Mouse (Mus musculus): ENCODE data around the gene Gm13283. TPM values are rescaled to one million over a fixed set of nuclear protein-coding genes. Genes with fewer than 3 reads are reported as not detected.
"Not testable (repeated sequence)": the region's sequence is repeated elsewhere in the genome, so short reads cannot be mapped to it uniquely, and the experiment has no call there.

Gm13283 gene
- polyA plus RNA-seq, 1 experiment from 2014 or later, result not detected

DNA sequence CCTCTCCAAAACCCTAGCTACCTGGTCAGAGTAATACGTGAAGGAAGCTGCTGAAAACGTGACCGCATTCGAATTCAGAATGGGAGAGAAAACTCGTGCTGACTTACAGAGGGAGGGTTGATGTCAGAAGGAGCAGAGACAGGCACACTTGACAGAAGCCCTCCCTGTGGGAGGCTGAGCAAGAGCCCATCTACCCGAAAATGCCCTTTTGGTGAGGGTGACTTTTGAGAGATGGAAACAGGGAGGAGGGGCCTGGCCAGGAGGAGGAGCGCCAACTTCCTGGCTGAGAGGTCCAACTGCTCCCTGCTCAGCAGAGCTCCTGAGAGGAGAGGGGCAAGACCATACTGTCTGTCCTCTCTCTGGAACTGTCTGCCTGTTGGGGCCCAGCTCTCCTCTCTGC lies 39.4 kb downstream of the Gm13283 start, which contains the start of gene Gm13285:
Gene Gm13285 (plus strand): TSS at position 301 of the 400 bp plus-strand sequence.
- H3K27me3 ChIP-seq (ENCODE audit: control insufficient read depth, insufficient read depth, low read length); H3K4me2 ChIP-seq (replicated peaks; ENCODE audit: low read depth, low read length); H3K36me3 ChIP-seq (ENCODE audit: control insufficient read depth, insufficient read depth, low read length); H3K27ac ChIP-seq (ENCODE audit: low read length); H3K9ac ChIP-seq (replicated peaks; ENCODE audit: low read depth, low read length); ATAC-seq (ENCODE audit: insufficient number of reproducible peaks, insufficient read depth, low FRiP score, low read depth); H3K4me3 ChIP-seq (ENCODE audit: low read depth, low read length); H3K9me3 ChIP-seq (ENCODE audit: control insufficient read depth, low read depth, low read length); H3K4me1 ChIP-seq (ENCODE audit: control insufficient read depth, insufficient read depth, low read length): not testable (repeated sequence)
- WGBS, result 25% methylated on average over 1 of the region's 7 CpGs

DNA sequence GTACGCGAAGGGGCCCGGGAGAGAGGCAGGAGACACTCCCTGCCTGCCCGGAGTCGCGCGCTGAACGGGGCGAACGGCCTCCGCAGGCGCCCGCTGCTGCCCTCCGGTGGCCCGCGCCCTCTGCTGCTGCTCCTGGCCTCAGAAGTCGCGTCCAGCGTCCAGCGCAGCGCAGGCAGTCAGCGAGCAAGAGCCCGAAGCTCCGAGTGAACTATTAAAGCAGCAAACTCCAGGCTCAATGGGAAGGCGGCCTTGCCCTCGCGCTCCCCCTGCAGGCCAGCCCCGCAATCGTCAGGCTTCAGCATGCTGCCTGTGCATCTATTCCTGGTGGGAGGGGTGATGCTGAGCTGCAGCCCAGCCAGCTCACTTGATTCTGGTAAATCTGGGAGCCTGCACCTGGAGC lies 43.0 kb downstream of the Gm13283 start, which contains the start of gene Gm13287:
Gene Gm13287 (plus strand): TSS at position 301 of the 400 bp plus-strand sequence.
- H3K4me3 ChIP-seq (ENCODE audit: low read depth, low read length); H3K36me3 ChIP-seq (ENCODE audit: control insufficient read depth, insufficient read depth, low read length); ATAC-seq (ENCODE audit: insufficient number of reproducible peaks, insufficient read depth, low FRiP score, low read depth); H3K9ac ChIP-seq (replicated peaks; ENCODE audit: low read depth, low read length); H3K9me3 ChIP-seq (ENCODE audit: control insufficient read depth, low read depth, low read length); H3K4me1 ChIP-seq (ENCODE audit: control insufficient read depth, insufficient read depth, low read length); H3K27ac ChIP-seq (ENCODE audit: low read length); H3K4me2 ChIP-seq (replicated peaks; ENCODE audit: low read depth, low read length); H3K27me3 ChIP-seq (ENCODE audit: control insufficient read depth, insufficient read depth, low read length): not testable (repeated sequence)
- WGBS, result no CpG with 5 or more reads among the region's 29 CpGs

DNA sequence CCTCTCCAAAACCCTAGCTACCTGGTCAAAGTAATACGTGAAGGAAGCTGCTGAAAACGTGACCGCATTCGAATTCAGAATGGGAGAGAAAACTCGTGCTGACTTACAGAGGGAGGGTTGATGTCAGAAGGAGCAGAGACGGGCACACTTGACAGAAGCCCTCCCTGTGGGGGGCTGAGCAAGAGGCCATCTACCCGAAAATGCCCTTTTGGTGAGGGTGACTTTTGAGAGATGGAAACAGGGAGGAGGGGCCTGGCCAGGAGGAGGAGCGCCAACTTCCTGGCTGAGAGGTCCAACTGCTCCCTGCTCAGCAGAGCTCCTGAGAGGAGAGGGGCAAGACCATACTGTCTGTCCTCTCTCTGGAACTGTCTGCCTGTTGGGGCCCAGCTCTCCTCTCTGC lies 45.3 kb downstream of the Gm13283 start, which contains the start of gene Gm13288:
Gene Gm13288 (plus strand): TSS at position 301 of the 400 bp plus-strand sequence.
- H3K9me3 ChIP-seq (ENCODE audit: control insufficient read depth, low read depth, low read length); H3K9ac ChIP-seq (replicated peaks; ENCODE audit: low read depth, low read length); H3K27me3 ChIP-seq (ENCODE audit: control insufficient read depth, insufficient read depth, low read length); H3K4me2 ChIP-seq (replicated peaks; ENCODE audit: low read depth, low read length); H3K4me1 ChIP-seq (ENCODE audit: control insufficient read depth, insufficient read depth, low read length); ATAC-seq (ENCODE audit: insufficient number of reproducible peaks, insufficient read depth, low FRiP score, low read depth); H3K4me3 ChIP-seq (ENCODE audit: low read depth, low read length); H3K36me3 ChIP-seq (ENCODE audit: control insufficient read depth, insufficient read depth, low read length); H3K27ac ChIP-seq (ENCODE audit: low read length): not testable (repeated sequence)
- no CpG with 5 or more reads among the region's 8 CpGs for WGBS

DNA sequence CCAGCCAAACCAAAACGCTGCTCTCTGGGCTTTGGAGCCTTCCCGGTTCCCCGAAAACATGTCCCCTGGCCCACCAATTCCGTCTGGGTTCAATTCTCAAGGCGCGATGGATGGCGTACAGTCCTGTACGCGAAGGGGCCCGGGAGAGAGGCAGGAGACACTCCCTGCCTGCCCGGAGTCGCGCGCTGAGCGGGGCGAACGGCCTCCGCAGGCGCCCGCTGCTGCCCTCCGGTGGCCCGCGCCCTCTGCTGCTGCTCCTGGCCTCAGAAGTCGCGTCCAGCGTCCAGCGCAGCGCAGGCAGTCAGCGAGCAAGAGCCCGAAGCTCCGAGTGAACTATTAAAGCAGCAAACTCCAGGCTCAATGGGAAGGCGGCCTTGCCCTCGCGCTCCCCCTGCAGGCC lies 45.8 kb downstream of the Gm13283 start:
- not testable (repeated sequence) for H3K9ac ChIP-seq (replicated peaks; ENCODE audit: low read depth, low read length); H3K4me2 ChIP-seq (replicated peaks; ENCODE audit: low read depth, low read length); H3K27ac ChIP-seq (ENCODE audit: low read length); H3K27me3 ChIP-seq (ENCODE audit: control insufficient read depth, insufficient read depth, low read length); H3K4me3 ChIP-seq (ENCODE audit: low read depth, low read length); H3K36me3 ChIP-seq (ENCODE audit: control insufficient read depth, insufficient read depth, low read length); ATAC-seq (ENCODE audit: insufficient number of reproducible peaks, insufficient read depth, low FRiP score, low read depth); H3K4me1 ChIP-seq (ENCODE audit: control insufficient read depth, insufficient read depth, low read length); H3K9me3 ChIP-seq (ENCODE audit: control insufficient read depth, low read depth, low read length)
- no CpG with 5 or more reads among the region's 34 CpGs for WGBS

Other genes starting within 250 kb of the Gm13283 start
- gene Ifnb1, start 237.3 kb upstream of the Gm13283 start, polyA plus RNA-seq (2014; fragmentation: Nextera tagmentation; extraction: Ambion mirVana), result not detected in 2 replicates
- gene Ifna15, start 201.9 kb upstream of the Gm13283 start, polyA plus RNA-seq (2014; fragmentation: Nextera tagmentation; extraction: Ambion mirVana), result not detected in 2 replicates
- gene Ifna14, start 188.3 kb upstream of the Gm13283 start, polyA plus RNA-seq (2014; fragmentation: Nextera tagmentation; extraction: Ambion mirVana), result not detected in 2 replicates
- not detected in 2 replicates for gene Ifna9, start 167.7 kb upstream of the Gm13283 start, polyA plus RNA-seq (2014; fragmentation: Nextera tagmentation; extraction: Ambion mirVana)
- not detected in 2 replicates for gene Ifna12, start 156.7 kb upstream of the Gm13283 start, polyA plus RNA-seq (2014; fragmentation: Nextera tagmentation; extraction: Ambion mirVana)
- gene C87499, start 125.7 kb upstream of the Gm13283 start, polyA plus RNA-seq (2014; fragmentation: Nextera tagmentation; extraction: Ambion mirVana), result not detected in 2 replicates
- not detected in 2 replicates for gene Ifna13, start 115.7 kb upstream of the Gm13283 start, polyA plus RNA-seq (2014; fragmentation: Nextera tagmentation; extraction: Ambion mirVana)
- not detected in 2 replicates for gene Ifna16, start 83.2 kb upstream of the Gm13283 start, polyA plus RNA-seq (2014; fragmentation: Nextera tagmentation; extraction: Ambion mirVana)
- not detected in 2 replicates for gene Ifna2, start 76.2 kb upstream of the Gm13283 start, polyA plus RNA-seq (2014; fragmentation: Nextera tagmentation; extraction: Ambion mirVana)
- gene Ifnab, start 68.8 kb upstream of the Gm13283 start, polyA plus RNA-seq (2014; fragmentation: Nextera tagmentation; extraction: Ambion mirVana), result not detected in 2 replicates
- gene Gm26566, start 38.3 kb upstream of the Gm13283 start, polyA plus RNA-seq (2014; fragmentation: Nextera tagmentation; extraction: Ambion mirVana), result 0.64 and 1.7 TPM in 2 replicates
- 121 and 128 TPM in 2 replicates for gene Klhl9, start 37.7 kb upstream of the Gm13283 start, polyA plus RNA-seq (2014; fragmentation: Nextera tagmentation; extraction: Ambion mirVana)
- gene Gm13271, start 5.3 kb upstream of the Gm13283 start, polyA plus RNA-seq (2014; fragmentation: Nextera tagmentation; extraction: Ambion mirVana), result not detected in 2 replicates
- 0.26 and 0.43 TPM in 2 replicates for gene Gm13290, start 13.7 kb downstream of the Gm13283 start, polyA plus RNA-seq (2014; fragmentation: Nextera tagmentation; extraction: Ambion mirVana)
- not detected in 2 replicates for gene Gm13289, start 16.8 kb downstream of the Gm13283 start, polyA plus RNA-seq (2014; fragmentation: Nextera tagmentation; extraction: Ambion mirVana)
- not detected in 2 replicates for gene Gm13272, start 19.7 kb downstream of the Gm13283 start, polyA plus RNA-seq (2014; fragmentation: Nextera tagmentation; extraction: Ambion mirVana)
- not detected in 2 replicates for gene Ifnz, start 22.0 kb downstream of the Gm13283 start, polyA plus RNA-seq (2014; fragmentation: Nextera tagmentation; extraction: Ambion mirVana)
- not detected in 2 replicates for gene Gm13276, start 25.6 kb downstream of the Gm13283 start, polyA plus RNA-seq (2014; fragmentation: Nextera tagmentation; extraction: Ambion mirVana)
- gene Gm13277, start 28.5 kb downstream of the Gm13283 start, polyA plus RNA-seq (2014; fragmentation: Nextera tagmentation; extraction: Ambion mirVana), result not detected in 2 replicates
- gene Gm13278, start 31.4 kb downstream of the Gm13283 start, polyA plus RNA-seq (2014; fragmentation: Nextera tagmentation; extraction: Ambion mirVana), result not detected in 2 replicates
- gene Gm13275, start 34.4 kb downstream of the Gm13283 start, polyA plus RNA-seq (2014; fragmentation: Nextera tagmentation; extraction: Ambion mirVana), result not detected in 2 replicates
- not detected in 2 replicates for gene Gm13279, start 37.3 kb downstream of the Gm13283 start, polyA plus RNA-seq (2014; fragmentation: Nextera tagmentation; extraction: Ambion mirVana)
- gene Gm13285, start 39.5 kb downstream of the Gm13283 start, polyA plus RNA-seq (2014; fragmentation: Nextera tagmentation; extraction: Ambion mirVana), result 1.00 and 1.5 TPM in 2 replicates
- not detected in 2 replicates for gene Gm13287, start 43.1 kb downstream of the Gm13283 start, polyA plus RNA-seq (2014; fragmentation: Nextera tagmentation; extraction: Ambion mirVana)
- gene Gm13288, start 45.4 kb downstream of the Gm13283 start, polyA plus RNA-seq (2014; fragmentation: Nextera tagmentation; extraction: Ambion mirVana), result not detected in 2 replicates
- not detected in 2 replicates for gene Ifna7, start 56.1 kb downstream of the Gm13283 start, polyA plus RNA-seq (2014; fragmentation: Nextera tagmentation; extraction: Ambion mirVana)
- gene Ifna11, start 59.8 kb downstream of the Gm13283 start, polyA plus RNA-seq (2014; fragmentation: Nextera tagmentation; extraction: Ambion mirVana), result not detected in 2 replicates
- not detected in 2 replicates for gene Ifna6, start 67.3 kb downstream of the Gm13283 start, polyA plus RNA-seq (2014; fragmentation: Nextera tagmentation; extraction: Ambion mirVana)
- not detected in 2 replicates for gene Ifna5, start 75.4 kb downstream of the Gm13283 start, polyA plus RNA-seq (2014; fragmentation: Nextera tagmentation; extraction: Ambion mirVana)
- gene Ifna4, start 81.7 kb downstream of the Gm13283 start, polyA plus RNA-seq (2014; fragmentation: Nextera tagmentation; extraction: Ambion mirVana), result not detected in 2 replicates
- not detected in 2 replicates for gene Ifna1, start 90.0 kb downstream of the Gm13283 start, polyA plus RNA-seq (2014; fragmentation: Nextera tagmentation; extraction: Ambion mirVana)
- gene Ifne, start 120.1 kb downstream of the Gm13283 start, polyA plus RNA-seq (2014; fragmentation: Nextera tagmentation; extraction: Ambion mirVana), result not detected in 2 replicates

Data from stomach, embryonic 14.5 days (tissue).